Mouse (Mus musculus): Measurements from ENCODE around the gene Lrrc72. TPM values are rescaled to one million over a fixed set of nuclear protein-coding genes. Genes with fewer than 3 reads are reported as not detected.

Gene Lrrc72
- not detected in 2 replicates for polyA plus RNA-seq (2012; rRNA removed)

GRCm38 (mm10) chr12:36253298-36253697 lies at the start of gene Lrrc72:
Gene Lrrc72, minus strand, starts transcription at chr12:36253398.

Other genes starting within 250 kb of the Lrrc72 start
- 8.5 and 9.9 TPM in 2 replicates for gene Tspan13, start 210.9 kb downstream of the Lrrc72 start, polyA plus RNA-seq (2012; rRNA removed)
- gene Ankmy2, start 96.3 kb downstream of the Lrrc72 start, polyA plus RNA-seq (2012; rRNA removed), result 4.5 and 4.9 TPM in 2 replicates
- 29.1 and 32.0 TPM in 2 replicates for gene Bzw2, start 95.3 kb downstream of the Lrrc72 start, polyA plus RNA-seq (2012; rRNA removed)
- 0.01 and 0.05 TPM in 2 replicates for gene Sostdc1, start 60.7 kb upstream of the Lrrc72 start, polyA plus RNA-seq (2012; rRNA removed)
- gene Ispd, start 128.1 kb upstream of the Lrrc72 start, polyA plus RNA-seq (2012; rRNA removed), result 0.71 and 0.73 TPM in 2 replicates
- gene D630036H23Rik, start 128.8 kb upstream of the Lrrc72 start, polyA plus RNA-seq (2012; rRNA removed), result 0.12 and 0.17 TPM in 2 replicates

Data from liver, embryonic 14 days (tissue).